Mouse (Mus musculus) left cerebral cortex, postnatal 25 days (tissue): ENCODE measurements around the gene Wipf1. TPM values are rescaled to one million over a fixed set of nuclear protein-coding genes. Genes with fewer than 3 reads are reported as not detected.
"Not testable (repeated sequence)": the region's sequence is repeated elsewhere in the genome, so short reads cannot be mapped to it uniquely, and the experiment has no call there.

Source experiments
- DNase-seq, 2 experiments: peaks; one replicate each; pipeline ENCODE4 v3.0.0; 2022; ENCODE audit warnings: low spot score in 2 of 2, mixed read lengths in 1 of 2
- intact Hi-C: fragments of 180-260 bp; cut with DNase I; formaldehyde crosslinking; loops from one replicate; pipeline ENCODE4 v1.15.1; 2025
- total RNA-seq, 2 experiments: library from RNA; stranded (reverse); gene quantifications; 2 replicates each; pipeline ENCODE4 v1.2.3; 2021

The Wipf1 gene
- total RNA-seq: 1 to 10 TPM; 7.0 to 8.4 TPM

- intact Hi-C loops: no loop called here
- peak; percentile 57 to 70 for DNase-seq
Observed at GRCm38 (mm10) chr2:73529356-73530330, at the start of gene Wipf1. Wipf1 (minus strand) TSS chr2:73529734.

GRCm38 (mm10) chr2:73579168-73579567 is 49.6 kb upstream of the Wipf1 start:
- no peak for DNase-seq
- intact Hi-C loops: loop anchor here (10.0 kb wide), 1 partner anchor 316 kb away; the partner anchor contains the start of gene Atf2

- intact Hi-C loops: loop anchor here (10.0 kb wide), 1 partner anchor 320 kb away; the partner anchor contains the start of gene Atf2
Observed at GRCm38 (mm10) chr2:73574418-73574817, 44.9 kb upstream of the Wipf1 start.

GRCm38 (mm10) chr2:73573556-73573955 is 44.0 kb upstream of the Wipf1 start:
- intact Hi-C loops: loop anchor here (2.0 to 10.0 kb wide), 2 partner anchors 23 to 321 kb away; partner anchors contain the start of gene Atf2
- DNase-seq: no peak

More at GRCm38 (mm10) chr2:73574418-73574817, 44.9 kb upstream of the Wipf1 start:
- DNase-seq: no peak

GRCm38 (mm10) chr2:73572539-73573372 is 43.2 kb upstream of the Wipf1 start:
- intact Hi-C loops: loop anchor here (2.0 to 10.0 kb wide), 2 partner anchors 24 to 322 kb away; partner anchors contain the start of gene Atf2
- peak; percentile 89 to 97 for DNase-seq

GRCm38 (mm10) chr2:73571901-73572300 is 42.4 kb upstream of the Wipf1 start:
- no peak for DNase-seq
- intact Hi-C loops: loop anchor here (2.0 to 10.0 kb wide), 2 partner anchors 25 to 323 kb away; partner anchors contain the start of gene Atf2

- DNase-seq: no peak
- intact Hi-C loops: loop anchor here (10.0 kb wide), 1 partner anchor 323 kb away; the partner anchor contains the start of gene Atf2
Observed at GRCm38 (mm10) chr2:73571304-73571703, 41.8 kb upstream of the Wipf1 start.

GRCm38 (mm10) chr2:73566989-73567605 is 37.6 kb upstream of the Wipf1 start:
- DNase-seq: peak; percentile 68 to 78
- intact Hi-C loops: loop anchor here (5.0 to 10.0 kb wide), 3 partner anchors 240 to 1105 kb away; partner anchors contain the start of gene Atp5g3

- intact Hi-C loops: loop anchor here (5.0 to 10.0 kb wide), 3 partner anchors 241 to 1106 kb away; partner anchors contain the start of gene Atp5g3
- DNase-seq: no peak
Observed at GRCm38 (mm10) chr2:73566162-73566561, 36.6 kb upstream of the Wipf1 start.

GRCm38 (mm10) chr2:73563690-73564089 is 34.2 kb upstream of the Wipf1 start:
- DNase-seq: no peak
- intact Hi-C loops: loop anchor here (10.0 kb wide), 1 partner anchor 351 kb away; the partner anchor contains the start of gene Atp5g3

GRCm38 (mm10) chr2:73562656-73563055 is 33.1 kb upstream of the Wipf1 start:
- no peak for DNase-seq
- intact Hi-C loops: loop anchor here (10.0 kb wide), 1 partner anchor 352 kb away; the partner anchor contains the start of gene Atp5g3

- DNase-seq: peak in 1 of 2 experiments; percentile 48
- intact Hi-C loops: loop anchor here (10.0 kb wide), 1 partner anchor 353 kb away; the partner anchor contains the start of gene Atp5g3
Observed at GRCm38 (mm10) chr2:73561665-73562063, 32.1 kb upstream of the Wipf1 start.

GRCm38 (mm10) chr2:73560899-73561664 is 31.5 kb upstream of the Wipf1 start:
- intact Hi-C loops: loop anchor here (10.0 kb wide), 1 partner anchor 354 kb away; the partner anchor contains the start of gene Atp5g3
- DNase-seq: no peak

GRCm38 (mm10) chr2:73560445-73560844 is 30.9 kb upstream of the Wipf1 start:
- no peak for DNase-seq
- intact Hi-C loops: loop anchor here (10.0 kb wide), 1 partner anchor 354 kb away; the partner anchor contains the start of gene Atp5g3

GRCm38 (mm10) chr2:73557956-73558355 is 28.4 kb upstream of the Wipf1 start:
- intact Hi-C loops: loop anchor here (10.0 kb wide), 1 partner anchor 437 kb away; no protein-coding TSS in a partner anchor
- no peak for DNase-seq

GRCm38 (mm10) chr2:73557061-73557460 is 27.5 kb upstream of the Wipf1 start:
- DNase-seq: not testable (repeated sequence)
- intact Hi-C loops: loop anchor here (10.0 kb wide), 1 partner anchor 438 kb away; no protein-coding TSS in a partner anchor

GRCm38 (mm10) chr2:73554389-73554788 is 24.9 kb upstream of the Wipf1 start:
- intact Hi-C loops: loop anchor here (10.0 kb wide), 1 partner anchor 440 kb away; no protein-coding TSS in a partner anchor
- no peak for DNase-seq

GRCm38 (mm10) chr2:73552926-73553325 is 23.4 kb upstream of the Wipf1 start:
- intact Hi-C loops: loop anchor here (10.0 kb wide), 1 partner anchor 442 kb away; no protein-coding TSS in a partner anchor
- DNase-seq: no peak
